Mouse (Mus musculus): ENCODE results near the gene Gpr88.

The Gpr88 gene

DNA sequence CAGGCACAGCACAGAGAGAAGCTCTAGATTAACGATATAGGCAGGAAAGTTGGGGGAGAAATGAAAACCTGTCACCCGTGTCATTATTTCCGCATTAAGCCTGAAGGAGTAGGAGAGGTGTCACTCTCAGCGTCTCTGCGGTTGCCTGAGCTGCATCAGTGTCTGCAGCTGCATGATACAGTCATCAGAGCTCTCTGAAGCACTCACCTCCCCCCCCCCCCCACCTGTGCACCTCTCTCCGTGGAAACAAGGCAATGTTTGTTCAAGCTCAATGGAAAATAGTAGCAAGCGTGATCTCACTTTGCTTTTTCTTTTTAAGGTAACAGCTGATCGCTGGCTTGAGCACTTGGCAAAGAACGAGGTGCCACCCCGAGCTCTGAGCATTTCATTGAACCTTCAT is 53.2 kb downstream of the Gpr88 start:
- in situ Hi-C loops (cut with MseI, MboI), result no loop called here

Data from mouse trophoblast stem cell (cell line).